Mouse (Mus musculus): ENCODE data around the gene Tcirg1. TPM values are rescaled to one million over a fixed set of nuclear protein-coding genes. Genes with fewer than 3 reads are reported as not detected.
A peak's percentile ranks its signal among the peaks of the same experiment; 100 is the strongest.

The Tcirg1 gene
- total RNA-seq, 2 experiments from 2014 or later = 22.2 to 46.3 TPM

DNA sequence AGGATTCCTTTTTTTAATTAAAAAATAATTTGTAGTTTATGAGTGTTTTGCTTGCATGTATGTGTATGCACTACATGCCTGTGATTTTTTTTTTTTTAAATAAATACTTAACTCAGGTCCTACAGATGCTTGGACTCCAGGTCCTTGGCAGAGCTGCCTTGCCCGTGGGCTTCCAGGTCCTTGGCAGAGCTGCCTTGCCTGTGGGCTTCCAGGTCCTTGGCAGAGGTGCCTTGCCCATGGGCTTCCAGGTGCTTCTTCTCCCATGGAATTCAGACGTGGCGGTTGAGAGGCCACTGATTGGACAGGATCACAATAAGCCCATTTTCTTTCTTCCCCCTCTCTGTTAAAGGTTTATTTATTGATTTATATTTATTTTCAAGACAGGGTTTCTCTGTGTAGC lies 49.7 kb downstream of the Tcirg1 start:
- no peak for ATAC-seq (replicated peaks; ENCODE audit: low FRiP score, poor library complexity, severe bottlenecking)

DNA sequence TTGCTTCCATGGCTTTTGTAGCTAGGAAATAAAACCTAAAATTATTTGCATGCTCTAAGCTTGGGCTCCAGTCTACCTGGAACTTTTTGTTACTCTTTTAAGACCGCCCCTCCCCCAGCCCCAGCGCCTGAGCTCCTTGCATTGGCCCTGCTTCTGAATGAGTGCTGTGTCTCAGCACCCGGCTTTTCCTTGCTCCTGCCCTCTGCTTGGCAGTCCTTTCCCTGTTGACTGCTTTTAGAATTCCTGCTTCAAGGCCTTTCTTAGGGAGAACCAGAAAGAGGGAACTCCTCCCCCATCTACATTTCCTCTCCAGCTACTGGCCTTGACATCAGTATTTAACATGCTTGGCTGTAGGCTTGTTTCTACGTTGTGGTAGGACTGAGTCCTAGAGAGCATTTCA lies 51.3 kb downstream of the Tcirg1 start:
- no peak for ATAC-seq (replicated peaks; ENCODE audit: low FRiP score, poor library complexity, severe bottlenecking)

DNA sequence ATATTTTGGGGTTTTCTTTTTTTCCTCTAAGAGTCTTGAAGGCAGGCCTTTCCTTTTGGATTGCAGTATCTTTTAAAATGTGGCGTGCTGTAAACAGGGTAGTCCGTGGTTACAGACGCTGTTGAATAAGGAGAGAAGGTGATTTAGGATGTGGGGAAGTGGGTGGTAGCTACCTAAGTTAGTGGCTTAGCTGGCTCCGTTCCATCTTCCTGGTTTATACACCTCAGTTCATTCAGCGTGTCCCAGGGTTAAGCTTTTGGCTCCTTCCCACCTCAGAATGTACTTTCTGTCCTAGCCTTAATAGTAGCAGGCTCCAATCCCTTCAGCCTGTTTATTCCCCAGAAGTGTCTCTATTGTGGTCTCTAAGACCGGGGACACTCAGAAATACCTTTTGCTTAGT lies 51.8 kb downstream of the Tcirg1 start:
- no peak for ATAC-seq (replicated peaks; ENCODE audit: low FRiP score, poor library complexity, severe bottlenecking)

DNA sequence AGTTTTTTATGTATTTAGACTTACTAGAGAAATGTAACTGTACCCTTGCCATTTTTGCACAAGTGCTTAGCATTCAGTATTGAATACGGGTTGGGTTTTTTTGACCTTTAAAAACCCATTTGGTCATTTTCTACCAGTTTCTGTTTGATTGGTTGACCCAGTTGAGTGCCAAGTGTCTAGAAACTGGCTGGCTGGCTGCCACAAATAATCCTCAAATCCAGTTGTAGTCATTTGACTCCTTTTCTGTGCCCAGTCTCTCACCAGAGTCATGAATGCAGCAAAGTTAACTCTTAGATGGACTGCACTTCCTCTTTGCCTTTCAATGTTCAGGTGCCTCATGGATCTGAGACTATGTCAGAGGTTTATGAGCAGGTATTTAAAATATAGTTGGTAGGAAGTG lies 53.0 kb downstream of the Tcirg1 start:
- no peak for ATAC-seq (replicated peaks; ENCODE audit: low FRiP score, poor library complexity, severe bottlenecking)

DNA sequence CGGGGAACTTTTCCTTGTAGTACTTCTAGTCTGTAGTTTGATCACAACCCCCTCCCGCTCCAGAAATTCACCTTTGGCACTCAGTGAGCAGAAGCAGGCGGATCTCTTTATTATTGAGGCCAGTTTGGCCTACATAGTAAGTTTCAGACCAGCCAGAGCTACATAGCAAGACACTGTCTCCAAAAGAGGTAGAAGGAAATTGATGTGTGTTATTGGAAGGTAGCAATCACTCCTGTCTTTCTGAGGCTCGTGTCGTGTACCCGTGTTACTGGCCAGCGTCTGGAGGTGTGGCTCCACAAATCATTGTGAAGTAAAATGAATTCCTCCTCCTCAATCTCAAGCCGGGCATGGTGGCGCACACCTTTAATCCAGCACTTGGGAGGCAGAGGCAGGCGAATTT lies 53.8 kb downstream of the Tcirg1 start:
- no peak for ATAC-seq (replicated peaks; ENCODE audit: low FRiP score, poor library complexity, severe bottlenecking)

DNA sequence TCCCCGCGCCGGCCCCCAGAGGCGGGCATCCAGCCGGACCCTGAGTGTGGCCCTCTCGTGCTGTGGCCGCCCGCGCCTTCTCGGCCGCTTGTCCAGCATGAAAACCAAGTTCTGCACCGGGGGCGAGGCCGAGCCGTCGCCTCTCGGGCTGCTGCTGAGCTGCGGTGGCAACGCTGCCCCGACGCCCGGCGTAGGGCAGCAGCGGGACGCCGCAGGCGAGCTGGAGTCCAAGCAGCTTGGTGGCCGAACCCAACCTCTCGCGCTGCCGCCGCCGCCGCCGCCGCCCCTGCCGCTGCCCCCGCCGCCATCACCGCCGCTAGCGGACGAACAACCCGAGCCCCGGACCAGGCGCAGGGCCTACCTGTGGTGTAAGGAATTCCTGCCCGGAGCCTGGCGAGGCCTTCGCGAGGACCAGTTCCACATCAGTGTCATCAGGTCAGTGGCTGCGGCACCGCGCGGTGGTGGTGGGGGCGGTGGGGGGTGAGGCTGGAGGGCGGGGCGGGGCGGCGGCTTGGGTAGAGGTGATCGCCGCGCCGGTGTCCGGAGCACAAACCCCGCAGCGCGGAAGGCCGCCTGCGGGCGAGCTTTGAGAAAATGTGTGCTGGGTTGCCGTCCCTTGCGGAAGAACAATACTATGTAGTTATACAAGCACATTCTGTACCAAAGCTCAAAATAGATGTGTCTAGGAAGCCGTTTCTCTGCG lies 54.8 kb downstream of the Tcirg1 start:
- ATAC-seq (replicated peaks; ENCODE audit: low FRiP score, poor library complexity, severe bottlenecking) = 0 out of 2 replicates have a peak, but pooled peaks have one; percentile 19

DNA sequence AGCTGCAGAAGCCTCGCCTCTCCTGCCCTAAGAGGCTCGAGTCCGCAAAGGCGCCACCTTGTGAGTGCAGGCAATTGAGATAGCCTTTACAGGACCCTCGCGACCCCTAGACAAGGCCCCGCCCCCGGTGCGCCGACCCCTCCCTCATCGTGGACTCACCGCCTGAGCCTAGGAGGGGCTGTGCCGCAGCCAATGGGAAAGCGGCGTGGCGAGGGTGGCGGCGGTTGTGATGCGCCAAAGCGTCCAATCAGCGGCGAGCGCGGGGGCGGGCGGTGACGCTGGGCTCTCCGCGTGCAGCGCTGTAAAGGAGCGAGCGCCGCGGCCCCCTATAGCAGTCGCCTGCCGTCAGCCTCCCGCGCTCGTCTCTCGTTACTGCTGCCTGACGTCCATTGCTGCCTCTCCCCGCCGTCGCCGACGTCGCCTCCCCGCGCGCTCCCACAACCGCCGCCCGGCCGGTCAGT lies 55.4 kb downstream of the Tcirg1 start, which contains the start of gene Chka:
Gene Chka, plus strand, starts transcription at position 272 of the 461 bp plus-strand sequence.
- ATAC-seq (replicated peaks; ENCODE audit: low FRiP score, poor library complexity, severe bottlenecking) = peak; percentile 99

DNA sequence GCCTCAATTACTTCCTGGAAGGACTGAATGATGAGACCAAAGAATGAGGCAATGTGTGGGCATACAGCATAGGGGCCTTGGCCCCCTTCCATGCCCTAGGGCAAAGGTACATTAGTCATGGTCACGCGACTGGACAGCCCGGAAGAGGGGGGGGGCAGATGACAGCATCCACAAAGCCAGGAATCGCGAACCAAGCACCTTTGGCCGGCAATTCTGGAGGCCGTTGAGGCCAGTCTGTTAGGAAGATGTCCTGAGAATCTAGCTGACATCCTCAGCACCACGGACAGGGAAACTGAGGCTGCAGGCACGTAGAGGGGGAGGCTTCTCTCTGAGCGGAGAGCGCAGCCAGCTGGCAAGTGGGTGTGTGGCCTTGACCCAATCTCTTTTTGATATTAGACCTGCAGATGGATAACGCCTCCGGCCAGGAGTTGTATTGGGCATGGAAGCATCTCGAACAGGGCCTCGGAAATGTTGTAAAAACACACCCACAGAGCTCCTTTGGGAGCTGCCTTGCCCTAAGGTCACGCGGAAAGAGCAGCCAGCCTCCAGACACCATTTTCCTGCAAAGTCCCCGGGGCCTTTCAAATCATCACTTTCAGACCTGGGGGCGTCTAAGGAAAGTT lies 56.0 kb downstream of the Tcirg1 start:
- ATAC-seq (replicated peaks; ENCODE audit: low FRiP score, poor library complexity, severe bottlenecking) = peak; percentile 16; the same call in 1 of the 2 replicates

DNA sequence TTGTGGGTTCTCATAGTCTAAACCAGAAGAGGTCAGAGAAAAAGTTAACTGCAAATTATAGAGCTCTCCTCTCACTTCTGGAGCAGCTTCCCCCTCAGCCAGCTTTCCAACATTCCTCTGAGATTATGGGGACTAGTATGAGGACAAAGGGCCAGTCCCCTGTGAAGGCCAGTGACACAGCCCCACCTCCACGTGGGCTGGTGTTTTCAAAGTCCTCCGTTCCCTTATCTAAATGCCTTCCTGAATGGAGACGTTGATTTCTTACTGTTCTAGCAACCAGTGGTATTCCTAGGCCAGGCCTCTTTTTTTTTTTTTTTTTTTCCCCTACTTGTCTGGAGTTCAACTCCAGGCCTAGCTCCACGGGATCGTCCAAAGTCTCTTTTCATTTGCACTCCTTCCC lies 56.9 kb downstream of the Tcirg1 start:
- no peak for ATAC-seq (replicated peaks; ENCODE audit: low FRiP score, poor library complexity, severe bottlenecking)

DNA sequence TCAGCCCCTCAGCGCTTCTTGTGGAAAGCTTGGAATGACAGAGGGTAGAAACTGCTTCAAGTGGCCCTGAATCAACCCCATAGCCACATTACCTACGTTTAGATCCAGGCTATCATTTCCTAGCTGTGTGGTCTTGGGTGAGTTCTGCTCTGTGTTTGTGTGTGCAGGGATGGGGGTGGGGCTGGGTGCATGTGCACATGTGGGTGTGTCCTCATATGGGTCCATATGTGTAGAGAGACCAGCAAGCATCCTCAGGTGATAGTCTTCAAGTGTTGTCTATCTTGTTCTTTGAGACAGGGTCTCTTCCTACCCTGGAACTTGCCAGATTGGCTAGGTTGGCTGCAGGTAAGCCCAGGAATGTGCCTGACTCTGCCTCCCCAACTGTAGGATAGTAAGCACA lies 57.7 kb downstream of the Tcirg1 start:
- no peak for ATAC-seq (replicated peaks; ENCODE audit: low FRiP score, poor library complexity, severe bottlenecking)

DNA sequence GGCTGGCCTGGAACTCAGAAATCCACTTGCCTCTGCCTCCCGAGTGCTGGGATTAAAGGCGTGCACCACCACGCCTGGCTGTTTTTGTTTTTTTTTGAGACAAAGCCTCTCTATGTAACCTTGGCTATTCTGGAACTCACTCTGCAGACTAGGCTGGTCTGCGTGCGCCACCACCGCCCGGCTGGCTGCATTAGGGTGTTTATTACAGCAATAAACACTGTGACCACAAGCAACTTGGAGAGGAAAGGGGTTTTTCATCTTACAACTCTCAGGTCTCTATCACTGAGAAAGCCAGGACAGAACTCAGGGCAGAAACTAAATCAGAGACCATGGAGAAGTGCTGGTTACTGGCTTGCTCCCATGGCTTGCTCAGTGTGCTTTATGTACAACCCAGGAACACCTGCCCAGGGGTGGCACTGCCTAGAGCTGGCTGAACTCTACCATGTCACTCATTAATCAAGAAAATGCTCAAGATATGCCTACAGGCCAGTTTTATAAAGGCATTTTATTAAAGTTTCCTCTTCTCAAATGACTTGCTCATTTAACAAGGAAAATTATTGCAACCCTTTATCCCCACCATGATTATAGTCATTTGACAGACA lies 58.6 kb downstream of the Tcirg1 start:
- ATAC-seq (replicated peaks; ENCODE audit: low FRiP score, poor library complexity, severe bottlenecking) = no peak

DNA sequence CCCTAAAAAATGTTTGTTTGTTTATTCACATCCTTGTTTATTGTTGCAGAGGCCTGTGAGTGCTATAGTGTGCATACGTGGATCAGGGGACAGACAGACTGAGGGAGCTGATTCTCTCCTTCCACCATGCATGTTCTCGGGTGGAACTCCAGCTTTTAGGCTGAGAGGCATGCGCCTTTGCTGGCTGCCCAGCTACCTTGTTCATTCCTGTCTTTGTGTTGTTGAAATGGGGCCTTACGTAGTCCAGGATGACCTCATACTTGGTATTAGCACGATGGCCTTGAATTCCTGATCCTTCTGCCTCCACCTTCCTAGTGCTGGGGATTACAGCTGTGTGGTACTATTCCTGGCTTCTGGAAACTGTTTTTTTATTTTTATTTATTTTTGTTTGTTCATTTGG lies 59.2 kb downstream of the Tcirg1 start:
- ATAC-seq (replicated peaks; ENCODE audit: low FRiP score, poor library complexity, severe bottlenecking) = no peak

DNA sequence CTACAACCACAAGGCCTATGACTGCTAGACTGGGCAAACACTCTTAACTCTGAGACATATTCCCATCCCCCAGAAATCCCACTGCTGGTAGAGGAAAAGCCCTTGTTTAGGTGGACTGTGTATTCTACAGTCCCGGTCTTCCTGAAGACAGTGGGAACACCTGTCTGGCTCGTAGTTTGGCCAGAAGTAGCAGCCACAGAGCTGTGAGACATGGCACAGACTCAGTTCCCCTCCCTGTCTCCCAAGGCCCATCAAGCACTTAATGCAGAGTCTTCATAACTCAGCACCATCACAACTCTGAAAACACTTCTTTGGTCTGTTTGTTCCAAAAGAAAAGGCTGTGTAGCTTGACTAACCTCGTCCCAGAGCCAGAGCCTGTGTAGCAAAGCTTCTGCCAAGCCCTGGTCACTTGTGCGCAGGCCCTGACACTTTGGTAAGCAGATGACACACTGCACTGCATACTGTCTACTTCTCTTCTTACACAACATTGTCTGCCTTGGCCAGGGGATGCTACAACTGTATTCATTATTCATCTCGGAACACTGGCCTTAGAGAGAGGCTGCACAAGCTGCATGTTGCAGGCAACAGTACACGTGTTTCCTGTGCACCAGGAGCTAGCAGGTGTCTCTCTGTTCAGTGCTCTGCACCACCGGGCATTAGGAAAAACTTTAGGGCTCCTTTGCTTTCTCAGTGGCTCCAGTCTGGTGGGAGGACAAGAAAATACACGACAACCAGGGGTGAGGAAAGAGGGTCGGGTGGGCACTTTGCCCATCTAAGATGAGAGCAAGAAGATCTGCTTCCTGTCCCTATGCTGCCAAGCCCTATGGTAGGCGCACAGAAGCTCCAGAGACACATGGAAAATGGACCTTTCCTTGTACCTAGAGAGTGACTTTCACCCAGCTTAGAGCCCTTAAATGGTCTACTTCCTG lies 60.0 kb downstream of the Tcirg1 start:
- no peak for ATAC-seq (replicated peaks; ENCODE audit: low FRiP score, poor library complexity, severe bottlenecking)

Other genes with a start within 250 kb of the Tcirg1 start
- gene Lrp5, start 220.6 kb downstream of the Tcirg1 start, total RNA-seq (2015; ENCODE audit: low replicate concordance) = 3.8 and 4.4 TPM in 2 replicates
- gene Lrp5, start 220.6 kb downstream of the Tcirg1 start, total RNA-seq (2017; ENCODE audit: low replicate concordance) = 2.7 and 2.8 TPM in 2 replicates
- 8.3 and 8.6 TPM in 2 replicates for gene 1810055G02Rik, start 198.8 kb downstream of the Tcirg1 start, total RNA-seq (2015; ENCODE audit: low replicate concordance)
- 2.5 and 4.0 TPM in 2 replicates for gene 1810055G02Rik, start 198.8 kb downstream of the Tcirg1 start, total RNA-seq (2017; ENCODE audit: low replicate concordance)
- gene Kmt5b, start 139.7 kb downstream of the Tcirg1 start, total RNA-seq (2015; ENCODE audit: low replicate concordance) = 21.3 and 35.0 TPM in 2 replicates
- gene Kmt5b, start 139.7 kb downstream of the Tcirg1 start, total RNA-seq (2017; ENCODE audit: low replicate concordance) = 40.5 and 58.8 TPM in 2 replicates
- gene Chka, start 55.4 kb downstream of the Tcirg1 start, total RNA-seq (2015; ENCODE audit: low replicate concordance) = 6.1 and 9.4 TPM in 2 replicates
- gene Chka, start 55.4 kb downstream of the Tcirg1 start, total RNA-seq (2017; ENCODE audit: low replicate concordance) = 6.2 and 7.4 TPM in 2 replicates
- 55.8 and 64.4 TPM in 2 replicates for gene Ndufs8, start 5.6 kb upstream of the Tcirg1 start, total RNA-seq (2015; ENCODE audit: low replicate concordance)
- gene Ndufs8, start 5.6 kb upstream of the Tcirg1 start, total RNA-seq (2017; ENCODE audit: low replicate concordance) = 11.0 and 14.0 TPM in 2 replicates
- gene Aldh3b1, start 22.7 kb upstream of the Tcirg1 start, total RNA-seq (2015; ENCODE audit: low replicate concordance) = 4.4 and 10.6 TPM in 2 replicates
- gene Aldh3b1, start 22.7 kb upstream of the Tcirg1 start, total RNA-seq (2017; ENCODE audit: low replicate concordance) = 10.9 and 18.4 TPM in 2 replicates
- 25.1 and 47.1 TPM in 2 replicates for gene Unc93b1, start 28.1 kb upstream of the Tcirg1 start, total RNA-seq (2015; ENCODE audit: low replicate concordance)
- 34.2 and 50.3 TPM in 2 replicates for gene Unc93b1, start 28.1 kb upstream of the Tcirg1 start, total RNA-seq (2017; ENCODE audit: low replicate concordance)
- gene Aldh3b3, start 51.5 kb upstream of the Tcirg1 start, total RNA-seq (2015; ENCODE audit: low replicate concordance) = 1.7 TPM in 1 of 2 replicates, not detected in the other
- gene Aldh3b3, start 51.5 kb upstream of the Tcirg1 start, total RNA-seq (2017; ENCODE audit: low replicate concordance) = 4.9 TPM in 1 of 2 replicates, not detected in the other
- 0.63 TPM in 1 of 2 replicates, not detected in the other for gene Aldh3b2, start 65.2 kb upstream of the Tcirg1 start, total RNA-seq (2015; ENCODE audit: low replicate concordance)
- gene Aldh3b2, start 65.2 kb upstream of the Tcirg1 start, total RNA-seq (2017; ENCODE audit: low replicate concordance) = 1.8 and 1.9 TPM in 2 replicates
- 1.5 TPM in 1 of 2 replicates, not detected in the other for gene Acy3, start 79.4 kb upstream of the Tcirg1 start, total RNA-seq (2015; ENCODE audit: low replicate concordance)
- gene Acy3, start 79.4 kb upstream of the Tcirg1 start, total RNA-seq (2017; ENCODE audit: low replicate concordance) = 0.56 TPM in 1 of 2 replicates, not detected in the other
- gene Tbx10, start 85.6 kb upstream of the Tcirg1 start, total RNA-seq (2015; ENCODE audit: low replicate concordance) = not detected in 2 replicates
- gene Tbx10, start 85.6 kb upstream of the Tcirg1 start, total RNA-seq (2017; ENCODE audit: low replicate concordance) = not detected in 2 replicates
- gene Nudt8, start 93.4 kb upstream of the Tcirg1 start, total RNA-seq (2015; ENCODE audit: low replicate concordance) = 2.7 TPM in 1 of 2 replicates, not detected in the other
- 2.4 and 2.5 TPM in 2 replicates for gene Nudt8, start 93.4 kb upstream of the Tcirg1 start, total RNA-seq (2017; ENCODE audit: low replicate concordance)
- 0.58 TPM in 1 of 2 replicates, not detected in the other for gene Gm49405, start 93.5 kb upstream of the Tcirg1 start, total RNA-seq (2015; ENCODE audit: low replicate concordance)
- gene Gm49405, start 93.5 kb upstream of the Tcirg1 start, total RNA-seq (2017; ENCODE audit: low replicate concordance) = 0.42 TPM in 1 of 2 replicates, not detected in the other
- gene Doc2g, start 96.2 kb upstream of the Tcirg1 start, total RNA-seq (2015; ENCODE audit: low replicate concordance) = 0.38 TPM in 1 of 2 replicates, not detected in the other
- not detected in 2 replicates for gene Doc2g, start 96.2 kb upstream of the Tcirg1 start, total RNA-seq (2017; ENCODE audit: low replicate concordance)
- gene Ndufv1, start 105.7 kb upstream of the Tcirg1 start, total RNA-seq (2015; ENCODE audit: low replicate concordance) = 57.8 and 76.5 TPM in 2 replicates
- 60.4 and 63.3 TPM in 2 replicates for gene Ndufv1, start 105.7 kb upstream of the Tcirg1 start, total RNA-seq (2017; ENCODE audit: low replicate concordance)
- 79.2 and 134 TPM in 2 replicates for gene Gstp1, start 130.9 kb upstream of the Tcirg1 start, total RNA-seq (2015; ENCODE audit: low replicate concordance)
- gene Gstp1, start 130.9 kb upstream of the Tcirg1 start, total RNA-seq (2017; ENCODE audit: low replicate concordance) = 15.5 and 40.6 TPM in 2 replicates
- not detected in 2 replicates for gene Gstp2, start 138.9 kb upstream of the Tcirg1 start, total RNA-seq (2015; ENCODE audit: low replicate concordance)
- 1.4 and 2.1 TPM in 2 replicates for gene Gstp2, start 138.9 kb upstream of the Tcirg1 start, total RNA-seq (2017; ENCODE audit: low replicate concordance)
- gene Gstp3, start 152.4 kb upstream of the Tcirg1 start, total RNA-seq (2015; ENCODE audit: low replicate concordance) = 4.2 and 30.2 TPM in 2 replicates
- gene Gstp3, start 152.4 kb upstream of the Tcirg1 start, total RNA-seq (2017; ENCODE audit: low replicate concordance) = 8.4 and 11.1 TPM in 2 replicates
- gene Cabp2, start 174.4 kb upstream of the Tcirg1 start, total RNA-seq (2015; ENCODE audit: low replicate concordance) = not detected in 2 replicates
- not detected in 2 replicates for gene Cabp2, start 174.4 kb upstream of the Tcirg1 start, total RNA-seq (2017; ENCODE audit: low replicate concordance)
- gene Cdk2ap2, start 190.0 kb upstream of the Tcirg1 start, total RNA-seq (2015; ENCODE audit: low replicate concordance) = 51.9 and 92.4 TPM in 2 replicates
- 11.8 and 18.7 TPM in 2 replicates for gene Cdk2ap2, start 190.0 kb upstream of the Tcirg1 start, total RNA-seq (2017; ENCODE audit: low replicate concordance)
- gene Pitpnm1, start 192.9 kb upstream of the Tcirg1 start, total RNA-seq (2015; ENCODE audit: low replicate concordance) = 20.1 and 32.7 TPM in 2 replicates
- gene Pitpnm1, start 192.9 kb upstream of the Tcirg1 start, total RNA-seq (2017; ENCODE audit: low replicate concordance) = 17.0 and 19.7 TPM in 2 replicates
- 35.7 and 52.1 TPM in 2 replicates for gene Aip, start 218.7 kb upstream of the Tcirg1 start, total RNA-seq (2015; ENCODE audit: low replicate concordance)
- 20.9 and 49.9 TPM in 2 replicates for gene Aip, start 218.7 kb upstream of the Tcirg1 start, total RNA-seq (2017; ENCODE audit: low replicate concordance)
- not detected in 2 replicates for gene Gpr152, start 232.7 kb upstream of the Tcirg1 start, total RNA-seq (2015; ENCODE audit: low replicate concordance)
- not detected in 2 replicates for gene Gpr152, start 232.7 kb upstream of the Tcirg1 start, total RNA-seq (2017; ENCODE audit: low replicate concordance)
- not detected in 2 replicates for gene Cabp4, start 236.9 kb upstream of the Tcirg1 start, total RNA-seq (2015; ENCODE audit: low replicate concordance)
- gene Cabp4, start 236.9 kb upstream of the Tcirg1 start, total RNA-seq (2017; ENCODE audit: low replicate concordance) = 0.43 TPM in 1 of 2 replicates, not detected in the other
- 55.8 and 69.6 TPM in 2 replicates for gene Coro1b, start 241.5 kb upstream of the Tcirg1 start, total RNA-seq (2015; ENCODE audit: low replicate concordance)
- 19.1 and 22.6 TPM in 2 replicates for gene Coro1b, start 241.5 kb upstream of the Tcirg1 start, total RNA-seq (2017; ENCODE audit: low replicate concordance)
- gene Ptprcap, start 246.5 kb upstream of the Tcirg1 start, total RNA-seq (2015; ENCODE audit: low replicate concordance) = 22.9 and 36.6 TPM in 2 replicates
- 7.7 and 8.3 TPM in 2 replicates for gene Ptprcap, start 246.5 kb upstream of the Tcirg1 start, total RNA-seq (2017; ENCODE audit: low replicate concordance)